Mouse (Mus musculus): Measurements from ENCODE around the gene Dhx33. TPM values are rescaled to one million over a fixed set of nuclear protein-coding genes. Genes with fewer than 3 reads are reported as not detected.

Gene Dhx33
- polyA plus RNA-seq (2015; fragmentation: Nextera tagmentation; extraction: Ambion mirVana), result 12.3 and 13.5 TPM in 2 replicates

DNA sequence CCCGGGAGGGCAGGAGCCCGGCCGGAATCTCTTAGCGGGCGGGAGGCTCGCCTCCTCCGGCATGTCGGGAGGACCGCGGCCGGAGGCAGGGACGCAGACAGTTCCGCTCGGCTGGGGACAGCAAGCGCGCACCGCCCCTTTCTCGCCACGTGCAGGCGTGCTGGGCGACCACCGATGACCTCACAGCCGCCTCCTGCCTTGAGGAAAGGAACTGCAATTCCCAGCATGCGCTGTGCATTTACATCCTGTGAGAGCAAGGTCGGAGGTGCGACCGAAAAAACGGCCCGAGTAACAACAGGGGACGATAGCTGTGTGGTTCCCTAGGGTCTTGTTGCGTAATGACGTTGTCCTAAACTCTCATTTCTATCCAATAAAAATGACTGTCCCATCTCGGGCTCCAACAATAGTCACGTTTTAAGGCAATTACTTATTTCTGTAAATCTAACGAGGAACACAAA, at the start of gene Dhx33:
TSS of gene Dhx33 (minus strand) at position 122 of the 458 bp plus-strand sequence.
- peaks cover 20% of the 10 kb centered on the region for H3K36me3 ChIP-seq
- peak within 1 kb of the TSS; percentile 77 for H3K9ac ChIP-seq (replicated peaks)
- H3K4me3 ChIP-seq (replicated peaks), result peak within 1 kb of the TSS; percentile 99
- H3K9me3 ChIP-seq (replicated peaks), result no peaks in the 10 kb centered on the region
- H3K4me1 ChIP-seq, result peaks cover 22% of the 10 kb centered on the region
- no peaks in the 10 kb centered on the region for H3K27me3 ChIP-seq (replicated peaks)
- peak within 1 kb of the TSS; percentile 82 for H3K27ac ChIP-seq (replicated peaks)
- 0% methylated on average over 35 of the region's 35 CpGs for WGBS
- peak; percentile 98 for ATAC-seq (ENCODE audit: low FRiP score)
- peak within 1 kb of the TSS; percentile 91 for H3K4me2 ChIP-seq

DNA sequence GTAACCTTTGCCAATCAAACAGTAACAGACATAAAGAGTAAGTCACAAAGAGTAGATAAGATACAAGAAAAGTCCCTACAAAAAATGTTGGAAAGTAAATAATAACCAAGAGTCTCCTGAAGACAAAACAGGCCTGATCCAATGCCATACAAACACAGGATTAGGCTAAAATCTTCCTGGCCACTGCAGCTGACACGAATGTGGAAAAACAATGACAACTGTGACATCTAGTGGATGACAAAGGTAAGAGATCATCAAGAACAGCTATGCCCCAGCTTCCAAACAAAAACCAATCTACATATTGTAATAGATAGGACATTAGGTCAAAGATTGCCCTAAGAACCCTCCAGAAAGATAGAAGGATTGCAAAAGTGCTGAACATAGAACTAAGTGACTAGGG, 48.3 kb upstream of the Dhx33 start:
- Histone ChIP-seq H3K36me3 (no peaks in the 10 kb centered on the region), H3K4me3 (replicated peaks) (no peak overlapping the region), H3K9ac (replicated peaks) (no peak overlapping the region), H3K4me2 (no peak overlapping the region), H3K4me1 (no peaks in the 10 kb centered on the region), H3K27ac (replicated peaks) (no peak overlapping the region), H3K27me3 (replicated peaks) (no peaks in the 10 kb centered on the region), H3K9me3 (replicated peaks) (no peaks in the 10 kb centered on the region)
- ATAC-seq (ENCODE audit: low FRiP score), result peak; percentile 75
- WGBS, result 6% methylated on average over 1 of the region's 1 CpGs

DNA sequence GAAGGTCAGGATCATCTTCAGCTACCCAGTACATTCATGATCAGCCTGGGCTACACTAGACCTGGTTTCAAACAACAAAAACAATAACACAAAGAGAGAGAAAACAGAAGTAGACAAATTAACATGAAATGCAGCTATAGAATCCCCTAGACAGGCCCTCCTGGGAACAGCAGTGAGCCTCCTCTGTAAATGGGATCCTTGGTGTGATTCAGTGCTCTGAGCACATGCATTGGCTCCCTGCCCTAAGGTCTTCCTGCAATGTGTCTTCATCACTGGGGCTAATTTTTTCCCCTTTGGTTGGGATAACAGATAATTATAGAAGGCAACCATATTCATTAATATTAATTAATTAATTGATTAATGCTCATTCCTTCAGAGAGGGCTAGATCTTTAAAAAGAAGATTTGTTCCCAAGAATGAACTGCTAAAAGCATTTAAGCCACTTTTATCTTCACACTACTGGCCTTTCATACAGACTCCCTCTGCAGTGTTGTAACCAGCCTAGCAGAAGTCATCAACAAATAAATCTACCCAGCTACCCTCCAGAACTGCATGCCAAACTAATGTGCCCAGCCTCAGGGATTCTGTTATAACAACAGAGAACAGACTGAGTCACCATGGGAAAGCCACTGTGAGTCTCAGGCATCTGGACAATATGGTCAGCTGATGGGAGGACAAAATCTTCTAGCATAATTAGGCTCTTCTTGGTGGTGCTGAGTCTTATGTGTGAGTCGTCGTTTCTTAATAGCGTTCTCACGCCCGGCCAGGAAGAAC, 35.5 kb upstream of the Dhx33 start:
- H3K4me3 ChIP-seq (replicated peaks), result no peak overlapping the region
- ATAC-seq (ENCODE audit: low FRiP score), result no peak
- 89% methylated on average over 5 of the region's 5 CpGs for WGBS
- no peaks in the 10 kb centered on the region for H3K9me3 ChIP-seq (replicated peaks)
- no peaks in the 10 kb centered on the region for H3K36me3 ChIP-seq
- no peaks in the 10 kb centered on the region for H3K4me1 ChIP-seq
- H3K9ac ChIP-seq (replicated peaks), result no peak overlapping the region
- no peaks in the 10 kb centered on the region for H3K27me3 ChIP-seq (replicated peaks)
- H3K4me2 ChIP-seq, result no peak overlapping the region
- H3K27ac ChIP-seq (replicated peaks), result no peak overlapping the region

DNA sequence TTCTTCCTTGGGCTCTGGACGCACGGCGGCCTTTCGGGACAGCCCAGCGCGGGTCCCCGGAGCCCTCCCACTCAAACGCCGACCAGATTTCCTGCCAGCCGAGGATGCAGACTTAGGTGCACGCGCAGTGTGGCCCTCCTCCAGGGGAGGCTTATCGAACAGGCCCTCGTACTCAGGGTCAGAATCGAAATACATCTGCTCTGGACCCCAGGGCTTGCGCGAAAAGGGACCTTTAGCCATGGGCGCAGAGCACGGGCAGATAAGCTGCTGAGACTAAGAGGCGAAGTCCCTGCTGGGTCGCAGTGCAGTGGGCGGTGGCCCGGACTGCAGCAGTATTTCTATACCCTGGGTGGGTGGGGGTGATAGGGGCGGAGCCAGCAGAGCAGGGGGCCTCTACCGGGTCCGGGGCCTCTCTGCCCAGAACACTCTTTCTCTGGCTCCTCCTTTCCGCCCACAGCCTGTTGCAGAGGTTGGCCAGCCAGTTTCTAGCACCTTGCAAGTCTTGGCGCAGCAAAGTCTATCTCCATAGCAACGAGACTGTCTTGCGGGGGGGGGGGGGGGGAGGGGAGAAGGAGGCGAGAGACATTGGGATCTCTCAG, 29.0 kb upstream of the Dhx33 start, which contains the start of gene 6330403K07Rik:
TSS of gene 6330403K07Rik (minus strand) at position 351 of the 599 bp plus-strand sequence.
- WGBS, result 0% methylated on average over 30 of the region's 31 CpGs
- peak within 1 kb of the TSS; percentile 95 for H3K27ac ChIP-seq (replicated peaks)
- H3K9me3 ChIP-seq (replicated peaks), result no peaks in the 10 kb centered on the region
- peak within 1 kb of the TSS; percentile 58 for H3K4me2 ChIP-seq
- H3K27me3 ChIP-seq (replicated peaks), result no peaks in the 10 kb centered on the region
- peak; percentile 95 for ATAC-seq (ENCODE audit: low FRiP score)
- H3K4me1 ChIP-seq, result peaks cover 30% of the 10 kb centered on the region
- peak within 1 kb of the TSS; percentile 64 for H3K9ac ChIP-seq (replicated peaks)
- peak within 1 kb of the TSS; percentile 54 for H3K4me3 ChIP-seq (replicated peaks)
- H3K36me3 ChIP-seq, result no peaks in the 10 kb centered on the region

DNA sequence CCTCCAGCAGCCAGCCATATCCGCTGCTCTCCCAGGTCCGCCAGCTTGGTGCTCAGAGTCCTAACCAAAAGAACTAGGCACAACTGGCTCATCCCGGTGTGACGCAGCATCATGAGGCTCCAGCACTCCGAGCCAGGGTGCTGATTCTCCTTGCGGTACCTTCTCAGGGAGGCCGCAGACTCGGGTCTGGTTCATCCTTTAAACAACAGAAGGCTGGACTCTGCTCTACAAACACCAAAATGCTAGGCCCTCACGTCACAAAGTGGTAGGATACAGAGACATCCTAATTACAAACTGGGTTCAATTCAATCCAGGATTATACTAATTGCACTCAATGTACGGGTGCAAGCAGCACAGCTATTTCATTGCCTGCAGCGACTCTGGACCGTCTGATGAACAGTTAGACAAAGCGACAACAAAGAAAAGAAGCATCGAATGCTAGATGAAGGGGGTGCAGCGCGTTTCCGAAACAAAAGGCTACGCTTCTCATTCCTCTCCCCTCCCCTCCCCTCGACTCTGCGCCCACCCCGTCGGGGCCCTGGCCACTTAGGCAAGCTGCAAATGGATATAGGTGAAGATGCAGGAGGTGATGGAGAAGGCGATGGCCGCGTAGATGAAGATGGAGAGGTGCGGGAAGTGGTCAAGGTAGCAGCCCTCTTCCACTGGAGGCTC, 28.4 kb upstream of the Dhx33 start:
- Histone ChIP-seq H3K27ac (replicated peaks) (peak overlapping the region; percentile 95), H3K9ac (replicated peaks) (peak overlapping the region; percentile 64), H3K9me3 (replicated peaks) (no peaks in the 10 kb centered on the region), H3K4me3 (replicated peaks) (peak overlapping the region; percentile 54), H3K27me3 (replicated peaks) (no peaks in the 10 kb centered on the region), H3K4me2 (peak overlapping the region; percentile 58), H3K4me1 (peaks cover 30% of the 10 kb centered on the region), H3K36me3 (peaks cover 5% of the 10 kb centered on the region)
- 3% methylated on average over 26 of the region's 26 CpGs for WGBS
- peak; percentile 65 for ATAC-seq (ENCODE audit: low FRiP score)

DNA sequence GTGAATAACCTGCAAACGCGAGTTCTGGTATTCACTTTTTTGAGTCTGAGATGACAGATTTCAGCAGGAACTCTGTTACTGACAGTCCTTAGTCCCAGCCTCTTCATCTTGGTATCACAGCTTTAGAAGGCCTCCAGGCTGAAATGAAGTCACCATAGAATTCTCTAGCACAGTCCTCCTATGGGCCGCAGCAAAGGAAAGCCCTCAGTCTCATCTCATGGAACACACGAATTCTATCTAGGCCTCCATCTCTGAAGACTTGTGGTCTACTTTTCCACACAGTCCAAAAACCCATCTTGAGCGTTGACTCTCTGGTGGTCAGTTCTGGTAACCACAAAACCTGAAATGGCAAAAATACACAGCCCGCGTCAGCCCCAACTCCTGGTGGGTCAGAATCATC, 27.8 kb upstream of the Dhx33 start:
- H3K27ac ChIP-seq (replicated peaks), result peak overlapping the region; percentile 95
- peak overlapping the region; percentile 64 for H3K9ac ChIP-seq (replicated peaks)
- peak overlapping the region; percentile 54 for H3K4me3 ChIP-seq (replicated peaks)
- no peaks in the 10 kb centered on the region for H3K9me3 ChIP-seq (replicated peaks)
- H3K27me3 ChIP-seq (replicated peaks), result no peaks in the 10 kb centered on the region
- H3K4me1 ChIP-seq, result peaks cover 30% of the 10 kb centered on the region
- peak overlapping the region; percentile 58 for H3K4me2 ChIP-seq
- H3K36me3 ChIP-seq, result peaks cover 9% of the 10 kb centered on the region
- WGBS, result 48% methylated on average over 7 of the region's 7 CpGs
- no peak for ATAC-seq (ENCODE audit: low FRiP score)

DNA sequence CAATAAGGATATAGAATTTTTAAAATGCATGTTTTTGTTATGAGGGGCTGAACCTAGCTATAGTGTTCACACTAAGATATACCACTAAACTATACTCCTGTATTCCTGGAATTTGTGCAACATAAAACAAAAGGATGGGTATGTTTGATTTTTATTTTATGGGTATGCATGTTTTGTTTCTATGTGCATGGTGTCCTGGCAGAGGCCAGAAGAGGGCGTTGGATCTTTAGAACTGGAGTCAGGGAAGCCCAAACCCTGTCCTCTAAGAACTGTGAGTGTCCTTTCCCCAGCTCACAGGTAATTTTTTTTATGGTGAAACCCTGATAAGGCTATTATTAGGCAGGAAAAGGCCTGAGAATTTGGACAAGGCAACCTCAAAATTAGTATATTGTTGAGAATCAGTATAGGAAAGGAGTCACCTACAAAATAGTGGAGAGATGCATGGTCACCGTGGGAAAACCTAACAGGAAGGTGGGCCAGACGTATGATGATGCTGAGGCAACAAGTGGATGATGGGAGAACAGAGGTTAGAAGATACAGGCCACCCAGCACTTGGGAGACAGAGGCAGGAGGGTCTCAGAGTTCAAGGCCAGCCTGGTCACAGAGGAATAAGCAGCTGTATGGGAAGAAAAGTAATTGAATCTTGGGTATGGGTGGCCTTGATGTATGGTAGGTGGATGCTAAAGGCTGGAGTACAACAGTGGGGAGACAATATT, 25.3 kb upstream of the Dhx33 start:
- Histone ChIP-seq H3K9me3 (replicated peaks) (no peaks in the 10 kb centered on the region), H3K27ac (replicated peaks) (no peak overlapping the region), H3K4me1 (peaks cover 30% of the 10 kb centered on the region), H3K9ac (replicated peaks) (no peak overlapping the region), H3K36me3 (peaks cover 31% of the 10 kb centered on the region), H3K4me2 (no peak overlapping the region), H3K27me3 (replicated peaks) (no peaks in the 10 kb centered on the region), H3K4me3 (replicated peaks) (no peak overlapping the region; the same call in 1 of the 2 replicates)
- 76% methylated on average over 3 of the region's 3 CpGs for WGBS
- no peak for ATAC-seq (ENCODE audit: low FRiP score)

DNA sequence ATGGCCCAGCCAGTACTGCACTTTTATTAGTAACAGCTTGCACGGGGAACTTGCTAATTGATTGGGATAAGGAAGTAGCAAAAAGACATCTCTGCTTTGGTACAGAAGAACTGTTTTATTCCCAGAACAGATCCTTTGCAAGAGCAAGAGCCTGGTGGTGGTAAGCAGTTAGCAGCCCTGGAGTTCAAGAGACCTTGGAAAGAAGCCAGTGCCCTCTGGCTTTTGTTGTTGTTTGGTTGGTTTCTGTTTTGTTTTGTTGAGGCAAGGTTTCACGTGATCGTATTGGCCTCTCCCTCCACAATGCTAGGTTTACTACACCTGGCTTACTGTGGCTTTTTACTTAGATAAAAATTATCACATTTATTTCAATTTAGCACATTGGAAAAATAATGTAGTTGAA, 24.0 kb upstream of the Dhx33 start:
- H3K36me3 ChIP-seq, result peaks cover 31% of the 10 kb centered on the region
- WGBS, result 79% methylated on average over 3 of the region's 3 CpGs
- H3K9ac ChIP-seq (replicated peaks), result no peak overlapping the region

DNA sequence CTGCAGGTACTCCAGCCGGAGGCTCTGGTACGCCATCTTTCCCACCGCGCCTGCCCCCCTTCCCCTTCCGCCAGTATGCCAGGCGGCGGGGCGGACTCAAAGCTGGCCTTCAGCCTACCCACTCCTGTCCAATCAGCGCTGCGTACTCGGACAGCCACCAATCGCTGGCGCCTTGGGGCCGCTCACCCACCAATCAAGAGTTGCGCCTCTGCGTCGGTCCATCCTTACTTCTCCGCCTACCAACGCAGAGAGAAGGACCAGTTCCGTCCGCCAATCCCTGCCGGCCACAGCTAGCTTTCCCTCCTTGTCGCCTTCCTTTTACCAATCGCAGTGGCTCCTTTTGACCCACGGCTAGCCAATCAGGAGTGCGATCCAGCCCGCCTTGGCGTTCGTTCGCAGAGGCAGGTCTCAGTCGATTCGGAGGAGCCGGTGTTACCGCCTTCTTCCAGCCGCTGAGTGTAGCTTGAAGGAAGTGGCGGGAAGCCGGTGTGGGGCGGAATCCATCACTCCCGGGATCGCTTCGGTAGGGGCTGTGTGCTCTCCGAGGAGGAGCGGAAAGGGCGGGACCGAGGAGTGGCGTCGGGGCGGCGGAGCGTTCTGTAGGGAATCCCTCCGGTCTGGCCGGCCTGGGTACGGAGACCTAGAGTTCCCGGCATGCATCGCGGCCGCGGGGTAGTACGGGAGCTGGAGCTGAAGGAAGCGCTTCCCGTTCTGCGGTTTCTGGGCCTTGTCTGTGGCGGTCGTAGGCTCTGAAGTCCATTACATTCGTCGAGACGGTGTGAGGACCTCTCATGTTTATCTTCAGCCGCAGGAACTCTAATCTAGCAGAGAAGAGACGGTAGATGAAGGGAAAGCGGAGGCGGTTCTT, 15.2 kb upstream of the Dhx33 start, which contains the start of the genes Mis12 and Derl2:
TSS of gene Mis12 (plus strand) at position 411 of the 868 bp plus-strand sequence.
TSS of gene Derl2 (minus strand) at position 641 of the 868 bp plus-strand sequence.
- WGBS, result under 1% methylated on average over 71 of the region's 71 CpGs
- no peaks in the 10 kb centered on the region for H3K27me3 ChIP-seq (replicated peaks)

More for the DNA sequence above, 24.0 kb upstream of the Dhx33 start:
- H3K9me3 ChIP-seq (replicated peaks), result no peaks in the 10 kb centered on the region
- ATAC-seq (ENCODE audit: low FRiP score), result no peak
- no peak overlapping the region for H3K4me3 ChIP-seq (replicated peaks)
- no peaks in the 10 kb centered on the region for H3K27me3 ChIP-seq (replicated peaks)
- H3K4me2 ChIP-seq, result no peak overlapping the region
- peaks cover 23% of the 10 kb centered on the region for H3K4me1 ChIP-seq
- no peak overlapping the region for H3K27ac ChIP-seq (replicated peaks)

DNA sequence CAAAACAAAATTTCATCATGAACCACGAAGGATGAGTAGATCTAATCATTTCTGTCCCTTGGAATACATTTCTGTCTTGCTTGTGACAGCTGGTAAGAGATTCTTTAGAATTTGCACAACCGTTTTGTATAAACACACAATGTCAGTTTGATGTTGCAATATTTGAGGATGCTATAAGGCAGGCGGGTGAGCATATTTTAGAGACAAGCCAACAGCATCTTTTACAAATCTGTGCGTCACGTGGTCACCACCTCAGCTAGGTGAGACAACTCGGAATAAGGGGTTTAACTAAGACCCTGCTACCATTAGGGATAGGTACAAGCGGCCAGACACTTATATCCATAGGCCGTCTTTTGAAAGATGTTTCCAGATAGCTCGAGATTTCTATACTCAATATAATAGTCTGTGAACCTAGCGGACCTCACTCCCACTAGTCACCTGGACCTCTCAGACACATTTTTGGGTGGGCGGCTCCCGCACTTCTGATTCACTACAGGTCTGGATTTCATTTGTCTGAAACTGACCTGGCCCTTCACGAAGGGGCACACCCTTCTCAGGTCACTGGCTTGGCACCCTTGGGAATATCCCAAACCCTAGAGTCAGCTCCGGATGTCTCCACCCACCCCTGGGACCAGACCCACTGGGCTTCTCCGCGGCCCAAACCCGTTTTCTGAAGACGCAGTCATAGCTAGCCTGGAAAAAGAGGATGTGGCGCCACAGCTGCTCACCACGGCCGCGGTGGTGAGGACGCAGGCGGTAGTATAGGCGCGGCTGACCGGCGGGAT, 14.4 kb upstream of the Dhx33 start:
- Histone ChIP-seq H3K9me3 (replicated peaks) (no peaks in the 10 kb centered on the region), H3K36me3 (peaks cover 6% of the 10 kb centered on the region; the same call in 1 of the 2 replicates), H3K27ac (replicated peaks) (peak overlapping the region; percentile 90), H3K9ac (replicated peaks) (peak overlapping the region; percentile 95), H3K4me2 (peak overlapping the region; percentile 61), H3K4me1 (peaks cover 42% of the 10 kb centered on the region), H3K4me3 (replicated peaks) (peak overlapping the region; percentile 86), H3K27me3 (replicated peaks) (no peaks in the 10 kb centered on the region)
- ATAC-seq (ENCODE audit: low FRiP score), result peak; percentile 36
- WGBS, result 6% methylated on average over 28 of the region's 28 CpGs

More for the DNA sequence above, 15.2 kb upstream of the Dhx33 start, which contains the start of the genes Mis12 and Derl2:
- H3K4me3 ChIP-seq (replicated peaks), result peak within 1 kb of the TSS; percentile 86
- H3K9me3 ChIP-seq (replicated peaks), result no peaks in the 10 kb centered on the region
- peak; percentile 100 for ATAC-seq (ENCODE audit: low FRiP score)
- peak within 1 kb of the TSS; percentile 90 for H3K27ac ChIP-seq (replicated peaks)
- H3K4me1 ChIP-seq, result peaks cover 42% of the 10 kb centered on the region
- no peaks in the 10 kb centered on the region for H3K36me3 ChIP-seq
- peak within 1 kb of the TSS; percentile 84 for H3K4me2 ChIP-seq
- peak within 1 kb of the TSS; percentile 95 for H3K9ac ChIP-seq (replicated peaks)
